Mouse (Mus musculus) forebrain, embryonic 12.5 days (tissue): ENCODE measurements around the gene Fus. TPM values are rescaled to one million over a fixed set of nuclear protein-coding genes. Genes with fewer than 3 reads are reported as not detected.
A peak's percentile ranks its signal among the peaks of the same experiment; 100 is the strongest.

Experiments used
- ATAC-seq: fragments of 200-750 bp; cut with Nextera tagmentation; 2 replicates; pipeline ENCODE4 v1.8.0; 2017; ENCODE audit warnings: moderate TSS enrichment; ENCODE audit not compliant: low FRiP score
- H3K27ac ChIP-seq: fragments of 300-500 bp; sonication (generic); 2 replicates; pipeline ENCODE4 v1.5.1; 2016; ENCODE audit warnings: mild to moderate bottlenecking
- H3K27me3 ChIP-seq: fragments of 300-500 bp; sonication (generic); 2 replicates; pipeline ENCODE4 v1.6.1; 2016; ENCODE audit warnings: mild to moderate bottlenecking
- H3K36me3 ChIP-seq: fragments of 300-500 bp; sonication (generic); replicated peaks from 2 replicates; pipeline ENCODE4 v1.6.1; 2016; ENCODE audit warnings: mild to moderate bottlenecking
- H3K4me1 ChIP-seq: fragments of 300-500 bp; sonication (generic); 2 replicates; pipeline ENCODE4 v1.6.1; 2016
- H3K4me2 ChIP-seq: fragments of 300-500 bp; sonication (generic); 2 replicates; pipeline ENCODE4 v1.6.1; 2016; ENCODE audit warnings: mild to moderate bottlenecking, moderate library complexity
- H3K4me3 ChIP-seq: fragments of 300-500 bp; sonication (generic); replicated peaks from 2 replicates; pipeline ENCODE4 v1.5.1; 2016; ENCODE audit warnings: mild to moderate bottlenecking
- H3K9ac ChIP-seq: fragments of 300-500 bp; sonication (generic); 2 replicates; pipeline ENCODE4 v1.6.1; 2016; ENCODE audit warnings: mild to moderate bottlenecking
- H3K9me3 ChIP-seq: fragments of 300-500 bp; sonication (generic); 2 replicates; pipeline ENCODE4 v1.6.1; 2016
- WGBS: fragments of 180-500 bp; shearing (Covaris S2); methylation state at CpG from one replicate; pipeline ENCODE4 v1.1.7; 2016; 5-methylcytosine and 5-hydroxymethylcytosine counted together
- polyA plus RNA-seq: library from polyadenylated mRNA; unstranded; fragments of >200 nt; fragmentation: Nextera tagmentation; extraction: Ambion mirVana; gene quantifications from 2 replicates; pipeline ENCODE4 v1.2.1, GENCODE M21; 2016

Gene Fus
- polyA plus RNA-seq, 1 experiment from 2014 or later = 517 TPM

DNA sequence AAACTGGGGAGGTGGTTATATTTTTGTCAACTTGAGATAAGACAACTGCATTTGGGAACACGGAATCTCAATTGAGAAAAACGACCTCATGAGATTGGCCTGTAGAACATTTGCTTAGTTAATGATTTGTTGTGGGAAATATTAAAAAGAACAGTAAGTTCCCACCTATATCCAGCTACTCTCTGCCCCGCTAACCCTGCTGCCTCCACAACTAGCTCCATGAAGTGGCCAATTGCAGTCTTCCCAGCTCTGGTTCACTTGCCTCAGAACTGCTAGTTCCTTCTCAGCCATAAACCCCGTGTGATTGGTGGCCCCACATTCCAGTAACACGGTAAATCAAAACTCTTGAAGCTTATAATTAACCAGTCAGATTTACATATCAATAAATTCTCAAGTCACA lies 7.9 kb upstream of the Fus start:
- no peaks in the 10 kb centered on the region for H3K27me3 ChIP-seq
- no peaks in the 10 kb centered on the region for H3K4me1 ChIP-seq
- no peak for ATAC-seq
- no peak overlapping the region for H3K9ac ChIP-seq
- no peak overlapping the region for H3K4me3 ChIP-seq
- no peak overlapping the region for H3K27ac ChIP-seq
- no peaks in the 10 kb centered on the region for H3K36me3 ChIP-seq
- 69% methylated on average over 5 of the region's 5 CpGs for WGBS
- no peak overlapping the region for H3K4me2 ChIP-seq
- no peaks in the 10 kb centered on the region for H3K9me3 ChIP-seq

- H3K9ac ChIP-seq = peak overlapping the region; percentile 98
- H3K36me3 ChIP-seq = peaks cover 18% of the 10 kb centered on the region
- no peak for ATAC-seq
- H3K4me1 ChIP-seq = peaks cover 27% of the 10 kb centered on the region
- peak overlapping the region; percentile 97 for H3K4me3 ChIP-seq
- no peaks in the 10 kb centered on the region for H3K9me3 ChIP-seq
- peak overlapping the region; percentile 63 for H3K4me2 ChIP-seq
- 13% methylated on average over 10 of the region's 10 CpGs for WGBS
- H3K27me3 ChIP-seq = no peaks in the 10 kb centered on the region
- peak overlapping the region; percentile 98 for H3K27ac ChIP-seq
These were observed 812 bp upstream of the Fus start for GRCm38 (mm10) chr7:127966371-127966918.

GRCm38 (mm10) chr7:127967922-127968828 lies 918 bp downstream of the Fus start:
- H3K4me2 ChIP-seq = peak overlapping the region; percentile 80
- under 1% methylated on average over 40 of the region's 42 CpGs for WGBS
- H3K36me3 ChIP-seq = peaks cover 35% of the 10 kb centered on the region
- peaks cover 27% of the 10 kb centered on the region for H3K4me1 ChIP-seq
- no peaks in the 10 kb centered on the region for H3K9me3 ChIP-seq
- peak overlapping the region; percentile 97 for H3K4me3 ChIP-seq
- H3K9ac ChIP-seq = peak overlapping the region; percentile 98
- ATAC-seq = peak; percentile 47; the same call in 1 of the 2 replicates
- H3K27me3 ChIP-seq = no peaks in the 10 kb centered on the region
- H3K27ac ChIP-seq = peak overlapping the region; percentile 98

- ATAC-seq = no peak
- H3K36me3 ChIP-seq = peaks cover 95% of the 10 kb centered on the region
- H3K4me1 ChIP-seq = peaks cover 12% of the 10 kb centered on the region
These were observed 7.2 kb downstream of the Fus start for GRCm38 (mm10) chr7:127974413-127974930.

DNA sequence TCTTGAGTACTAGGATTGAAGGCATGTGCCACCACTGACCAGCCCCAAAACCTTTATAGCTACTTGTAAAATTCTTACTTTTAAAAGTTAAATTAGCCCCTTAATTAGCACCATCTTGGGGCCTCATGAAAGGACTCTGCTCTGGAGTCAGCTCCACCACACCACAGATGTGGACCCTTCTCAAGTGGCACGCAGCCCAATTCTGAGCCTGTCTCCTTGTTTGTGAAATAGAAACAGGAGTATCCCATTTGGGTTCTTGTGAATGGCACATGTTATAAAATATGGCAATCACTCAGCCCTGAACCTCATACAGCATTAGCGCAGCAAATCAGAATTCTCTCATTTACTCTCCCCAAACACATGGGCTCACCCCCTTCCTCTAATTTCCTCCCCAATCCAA lies 11.6 kb downstream of the Fus start:
- no peaks in the 10 kb centered on the region for H3K27me3 ChIP-seq
- no peak for ATAC-seq
- no peaks in the 10 kb centered on the region for H3K9me3 ChIP-seq
- peaks cover 97% of the 10 kb centered on the region for H3K36me3 ChIP-seq
- H3K4me1 ChIP-seq = no peaks in the 10 kb centered on the region
- H3K4me3 ChIP-seq = no peak overlapping the region
- 99% methylated on average over 2 of the region's 2 CpGs for WGBS
- H3K27ac ChIP-seq = no peak overlapping the region
- no peak overlapping the region for H3K4me2 ChIP-seq
- no peak overlapping the region for H3K9ac ChIP-seq

More at GRCm38 (mm10) chr7:127974413-127974930, 7.2 kb downstream of the Fus start:
- Histone ChIP-seq H3K27me3 (no peaks in the 10 kb centered on the region), H3K4me3 (no peak overlapping the region), H3K4me2 (no peak overlapping the region), H3K27ac (no peak overlapping the region), H3K9me3 (no peaks in the 10 kb centered on the region), H3K9ac (no peak overlapping the region)
- 87% methylated on average over 2 of the region's 2 CpGs for WGBS

GRCm38 (mm10) chr7:127980606-127981005 lies 13.3 kb downstream of the Fus start:
- no peaks in the 10 kb centered on the region for H3K4me1 ChIP-seq
- 89% methylated on average over 3 of the region's 3 CpGs for whole genome bisulfite sequencing
- no peak overlapping the region for H3K9ac ChIP-seq
- no peaks in the 10 kb centered on the region for H3K27me3 ChIP-seq
- peaks cover 97% of the 10 kb centered on the region for H3K36me3 ChIP-seq
- no peaks in the 10 kb centered on the region for H3K9me3 ChIP-seq
- no peak overlapping the region for H3K27ac ChIP-seq
- no peak overlapping the region for H3K4me3 ChIP-seq
- no peak for ATAC-seq
- H3K4me2 ChIP-seq = no peak overlapping the region

DNA sequence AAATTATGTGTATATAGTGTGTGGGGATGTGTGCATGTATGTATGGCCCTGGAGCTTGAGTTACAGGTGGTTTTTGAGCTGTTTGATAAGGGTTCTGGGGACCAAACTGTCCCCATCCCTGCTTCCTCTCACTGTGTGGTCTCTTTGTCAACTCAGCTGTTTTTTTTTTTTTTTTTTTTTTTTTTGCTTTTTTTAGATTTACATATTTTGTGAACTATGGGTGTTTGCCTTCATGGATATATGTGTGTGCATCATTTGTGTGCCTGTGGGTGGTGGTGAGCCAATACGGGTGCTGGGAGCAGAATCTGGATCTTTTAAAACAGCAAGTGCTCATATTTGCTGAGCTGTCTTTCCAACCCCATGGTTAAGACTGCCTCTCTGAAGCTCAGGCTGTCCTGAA lies 21.6 kb downstream of the Fus start:
- Histone ChIP-seq H3K4me1 (0 out of 2 replicates have a peak, but pooled peaks cover 4% of the 10 kb centered on the region), H3K9me3 (no peaks in the 10 kb centered on the region), H3K9ac (no peak overlapping the region), H3K4me2 (no peak overlapping the region), H3K27me3 (no peaks in the 10 kb centered on the region), H3K36me3 (peaks cover 66% of the 10 kb centered on the region), H3K27ac (no peak overlapping the region), H3K4me3 (no peak overlapping the region)
- 91% methylated on average over 1 of the region's 1 CpGs for WGBS
- ATAC-seq = no peak

DNA sequence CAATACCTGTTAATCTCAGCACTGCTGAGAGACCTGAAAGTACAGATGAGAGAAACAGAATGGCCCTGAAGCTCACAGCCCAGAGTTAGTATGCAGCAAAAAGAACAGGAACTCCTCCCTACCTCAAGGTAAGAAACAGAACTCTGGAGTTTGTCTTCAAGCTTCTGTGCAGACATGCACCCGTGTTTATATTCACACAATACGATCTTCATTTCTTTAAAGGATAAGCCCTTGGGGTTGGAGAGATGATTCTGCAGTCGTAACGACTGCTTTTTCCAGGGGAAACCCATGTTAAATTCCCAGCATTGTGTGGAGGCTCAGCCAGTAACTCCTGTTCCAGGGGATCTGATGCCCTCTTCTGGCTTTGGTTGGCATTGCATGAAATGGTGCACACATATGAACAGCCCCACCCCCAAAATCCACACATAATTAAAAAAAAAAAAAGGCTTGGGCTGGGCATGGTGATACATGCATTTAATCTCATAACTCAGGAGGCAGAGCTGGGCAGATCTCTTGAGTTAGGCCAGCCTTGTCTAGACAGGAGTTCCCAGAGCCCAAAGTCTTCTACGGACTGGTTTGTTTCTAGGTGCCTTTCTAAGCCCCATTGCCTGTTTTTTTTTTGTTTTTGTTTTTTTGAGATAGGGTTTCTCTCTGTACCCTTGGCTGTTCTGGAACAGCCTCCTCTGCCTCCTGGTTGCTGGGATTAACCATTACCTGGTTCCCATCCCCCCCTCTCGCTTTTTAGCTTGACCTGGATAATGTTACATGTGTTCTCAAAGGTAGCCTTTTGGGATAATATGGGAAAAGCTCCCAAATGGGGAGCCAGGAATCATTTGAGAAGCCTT lies 24.6 kb downstream of the Fus start:
- Histone ChIP-seq H3K27me3 (no peaks in the 10 kb centered on the region), H3K4me2 (no peak overlapping the region), H3K27ac (peak overlapping the region; percentile 47; the same call in 1 of the 2 replicates), H3K9me3 (no peaks in the 10 kb centered on the region), H3K9ac (no peak overlapping the region), H3K4me1 (0 out of 2 replicates have a peak, but pooled peaks cover 4% of the 10 kb centered on the region), H3K4me3 (no peak overlapping the region), H3K36me3 (peaks cover 37% of the 10 kb centered on the region)
- 52% methylated on average over 6 of the region's 6 CpGs for WGBS
- peak; percentile 67 for ATAC-seq

DNA sequence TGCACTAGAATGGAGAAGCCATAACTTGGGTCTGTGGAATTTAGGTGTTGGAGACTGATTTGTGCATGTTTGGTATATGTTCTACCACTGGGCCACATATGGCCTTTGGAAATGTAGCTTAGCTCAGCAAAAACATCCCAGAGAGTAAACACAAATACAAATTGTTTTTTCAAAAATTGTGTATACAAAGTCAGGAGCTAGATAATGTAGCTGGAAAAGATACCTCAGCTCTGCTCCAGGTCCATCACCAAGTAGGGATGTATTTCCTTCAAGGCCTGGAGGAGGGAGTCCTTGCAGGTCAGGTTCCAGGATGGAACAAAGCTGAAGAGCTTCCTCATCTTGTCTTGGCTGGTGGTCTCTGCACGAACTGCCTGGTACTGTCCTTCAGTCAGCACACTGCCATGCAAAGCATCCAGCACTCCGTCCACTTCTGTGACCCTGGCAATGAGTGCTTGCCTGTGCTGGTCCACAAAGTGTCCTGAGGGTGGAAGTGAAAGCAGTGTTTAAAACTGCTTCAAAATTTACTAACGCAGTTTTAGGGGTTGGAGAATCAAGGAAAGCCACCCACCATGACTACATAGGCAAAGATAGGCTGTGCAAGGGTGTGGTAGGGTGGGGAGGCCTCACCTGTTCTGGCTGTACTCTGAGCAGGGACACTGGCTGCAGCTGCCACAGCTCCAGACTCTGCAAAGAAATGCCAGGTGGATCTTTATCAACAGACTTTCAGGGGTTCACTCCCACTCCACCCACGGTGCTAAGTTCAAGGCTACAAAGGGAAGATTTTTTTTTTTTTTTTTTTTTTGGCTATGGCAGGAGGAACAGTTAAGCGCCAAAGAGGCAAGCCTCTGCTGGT lies 25.5 kb downstream of the Fus start:
- H3K27ac ChIP-seq = no peak overlapping the region
- H3K9me3 ChIP-seq = no peaks in the 10 kb centered on the region
- 0 out of 2 replicates have a peak, but pooled peaks cover 4% of the 10 kb centered on the region for H3K4me1 ChIP-seq
- peaks cover 28% of the 10 kb centered on the region for H3K36me3 ChIP-seq
- no peak overlapping the region for H3K4me3 ChIP-seq
- 48% methylated on average over 5 of the region's 5 CpGs for WGBS
- peak; percentile 36; the same call in 1 of the 2 replicates for ATAC-seq
- no peak overlapping the region for H3K9ac ChIP-seq
- no peak overlapping the region for H3K4me2 ChIP-seq
- no peaks in the 10 kb centered on the region for H3K27me3 ChIP-seq

DNA sequence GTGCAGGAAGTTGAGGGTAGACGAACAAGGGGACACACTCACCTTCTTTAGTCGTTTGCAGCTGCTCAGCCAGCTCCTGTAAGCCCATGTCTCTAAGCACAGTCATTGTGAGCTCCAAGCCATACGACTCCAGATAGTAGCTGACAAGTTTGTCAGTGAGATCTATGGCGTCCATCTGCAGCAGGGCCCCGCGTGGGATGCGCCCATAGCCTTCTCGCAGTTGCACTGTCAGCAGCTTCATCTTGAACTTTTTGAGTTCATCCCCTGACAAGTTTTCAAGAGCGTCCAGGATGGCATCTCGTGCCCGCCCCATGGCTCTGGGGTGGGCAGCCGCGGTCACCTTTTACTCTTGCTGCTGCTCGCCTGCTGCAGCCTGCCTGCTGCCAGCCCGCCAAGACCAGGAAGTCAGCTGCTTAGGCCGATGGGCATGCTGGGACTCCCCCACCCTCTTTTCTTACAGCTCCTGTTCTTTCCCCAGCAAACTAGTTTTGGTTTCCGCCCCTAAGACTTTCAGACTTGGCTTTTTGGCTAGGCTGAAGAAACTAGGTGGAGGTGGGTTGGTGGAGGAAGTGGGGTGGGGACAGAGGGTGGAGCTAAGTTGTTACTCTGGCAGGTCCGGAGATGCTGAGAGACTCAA lies 26.2 kb downstream of the Fus start, which contains the start of gene Pycard:
Pycard (minus strand) TSS at position 527 of the 637 bp plus-strand sequence.
- no peak within 1 kb of the TSS for H3K27ac ChIP-seq

DNA sequence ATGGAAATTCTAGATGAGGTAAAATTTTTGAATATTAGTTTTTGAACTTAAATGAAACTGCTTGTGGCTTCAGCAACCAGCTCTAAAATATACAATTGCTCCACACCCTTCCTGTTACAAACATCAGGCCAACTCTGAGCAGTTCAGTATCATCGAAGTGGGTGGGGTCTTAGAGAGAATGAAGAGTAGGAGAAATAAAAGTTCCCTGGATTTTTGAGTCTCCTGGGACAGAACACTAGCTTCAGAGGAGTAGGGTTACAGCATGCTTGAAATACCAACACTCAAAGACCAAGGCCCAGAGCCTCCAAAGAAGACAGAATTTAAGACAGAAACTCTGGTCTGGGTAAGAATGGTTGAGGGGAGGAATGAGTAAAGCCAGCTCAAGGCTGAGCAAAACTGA lies 32.2 kb downstream of the Fus start:
- ATAC-seq = no peak
- H3K27ac ChIP-seq = no peak overlapping the region
- H3K4me1 ChIP-seq = peaks cover under 1% of the 10 kb centered on the region; the same call in 1 of the 2 replicates
- no peak overlapping the region for H3K4me2 ChIP-seq
- 88% methylated on average over 1 of the region's 1 CpGs for WGBS
- no peaks in the 10 kb centered on the region for H3K9me3 ChIP-seq
- no peak overlapping the region for H3K9ac ChIP-seq
- no peaks in the 10 kb centered on the region for H3K36me3 ChIP-seq
- H3K4me3 ChIP-seq = no peak overlapping the region
- H3K27me3 ChIP-seq = peaks cover 7% of the 10 kb centered on the region; the same call in 1 of the 2 replicates

More for the DNA sequence above, 26.2 kb downstream of the Fus start, which contains the start of gene Pycard:
- 25% methylated on average over 18 of the region's 18 CpGs for WGBS
- Histone ChIP-seq H3K4me3 (no peak within 1 kb of the TSS), H3K4me1 (0 out of 2 replicates have a peak, but pooled peaks cover 4% of the 10 kb centered on the region), H3K27me3 (no peaks in the 10 kb centered on the region), H3K9ac (no peak within 1 kb of the TSS), H3K9me3 (no peaks in the 10 kb centered on the region), H3K4me2 (peak within 1 kb of the TSS; percentile 21; the same call in 1 of the 2 replicates), H3K36me3 (peaks cover 21% of the 10 kb centered on the region)
- ATAC-seq = no peak
